In the genomic region with DNA sequence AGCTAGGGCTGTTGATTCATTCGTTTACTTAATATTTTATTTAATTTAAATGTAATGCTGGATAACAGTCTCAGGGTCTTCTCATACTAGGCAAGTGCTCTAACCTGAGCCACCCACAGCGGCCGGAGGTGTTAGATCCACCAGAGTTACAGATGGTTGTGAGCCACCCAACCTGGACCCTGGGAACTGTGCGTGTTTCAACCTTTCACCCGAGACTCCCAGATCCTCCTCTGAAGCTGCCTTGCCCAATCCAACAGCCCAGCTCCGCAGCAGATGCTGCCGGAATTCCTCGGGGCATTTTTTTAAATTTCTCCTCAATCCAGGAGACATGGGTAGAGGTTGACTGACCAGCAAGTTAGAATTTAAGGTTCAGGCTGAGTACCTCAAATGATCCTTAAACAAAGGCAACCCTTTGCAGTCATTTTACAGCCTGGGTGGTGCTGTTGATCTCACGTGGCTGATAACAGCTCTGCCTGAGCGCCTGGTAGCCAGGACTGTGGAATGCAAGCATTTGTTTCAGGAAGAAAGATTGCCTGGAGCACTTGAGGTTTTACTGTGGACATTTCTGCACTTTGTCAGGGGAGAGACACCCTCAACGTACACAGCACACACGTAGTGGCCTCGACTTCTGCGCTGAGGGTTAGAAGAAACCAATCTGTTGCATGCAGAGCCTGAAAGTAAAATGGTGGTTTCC, we compare ENCODE assay signal across 15 mouse cellular contexts. TPM values are rescaled to one million over a fixed set of nuclear protein-coding genes. Genes with fewer than 3 reads are reported as not detected.
DNase-seq lines count a peak whose midpoint lies in the region; ATAC-seq and TF ChIP-seq lines count a peak whose summit lies in the region.
"Had no signal": no experiment of that assay in that cellular context is flagged by ENCODE, and none has a peak within 500 bp of the region (broad histone marks: within the 10 kb centered on the region; RNA-seq: fewer than 3 reads in every experiment).

No protein-coding gene starts in this region.

- H3K4me2 ChIP-seq in lung, postnatal 0 days (replicated peaks; ENCODE audit: low read depth, low read length): no peak overlapping the region
- H3K4me2 ChIP-seq: embryonic facial prominence, embryonic 12.5 days; neural tube, embryonic 13.5 days had no signal

- DNase-seq in embryo, embryonic 10 days (ENCODE audit: low spot score): peak; percentile 36
- DNase-seq in embryo, embryonic 11 days: no peak
- peak; percentile 5 for DNase-seq in heart, postnatal 4 days
- no peak for DNase-seq in heart, postnatal 10 days
- DNase-seq in embryo, embryonic 10.5 days (ENCODE audit: low spot score): peak; percentile 22
- peak; percentile 83 for DNase-seq in lung, postnatal 0 days (ENCODE audit: low spot score)
- DNase-seq in adrenal gland, postnatal 4 days (ENCODE audit: low spot score in 2 of 2): no peak
- DNase-seq in adrenal gland, adult 18-20 months (ENCODE audit: low spot score in 2 of 2): no peak
- DNase-seq: adrenal gland, adult 8-10 months; cerebellum, adult 9-10 months had no signal

- H3K4me1 ChIP-seq in lung, postnatal 0 days (ENCODE audit: insufficient read depth, low read depth, low read length): peaks cover 8% of the 10 kb centered on the region; the same call in 1 of the 2 replicates

- H3K36me3 ChIP-seq in lung, postnatal 0 days (ENCODE audit: insufficient read depth, low read length): no peaks in the 10 kb centered on the region
- H3K36me3 ChIP-seq: embryonic facial prominence, embryonic 12.5 days; neural tube, embryonic 13.5 days had no signal

- H3K9ac ChIP-seq in lung, postnatal 0 days (replicated peaks; ENCODE audit: low read depth): no peak overlapping the region
- H3K9ac ChIP-seq: embryonic facial prominence, embryonic 12.5 days; neural tube, embryonic 13.5 days had no signal

- intact Hi-C loops in heart, postnatal 10 days (cut with DNase I): no loop called here

- TF ChIP-seq CTCF in lung, postnatal 0 days (IDR thresholded peaks at IDR 0.05): no peak

- no peaks in the 10 kb centered on the region for H3K27me3 ChIP-seq in lung, postnatal 0 days (replicated peaks; ENCODE audit: insufficient read depth, low read length)
- H3K27me3 ChIP-seq: CH12.LX had no signal

- no peaks in the 10 kb centered on the region for H3K9me3 ChIP-seq in lung, postnatal 0 days (ENCODE audit: low read length)
- H3K9me3 ChIP-seq: embryonic facial prominence, embryonic 12.5 days; neural tube, embryonic 13.5 days had no signal

- TF ChIP-seq EP300 in lung, postnatal 0 days (IDR thresholded peaks at IDR 0.05): peak; percentile 54; the same call in 1 of the 2 replicates

- ATAC-seq in lung, postnatal 0 days: peak; percentile 55

- no peak overlapping the region for H3K4me3 ChIP-seq in lung, postnatal 0 days (ENCODE audit: low read depth, low read length)
- H3K4me3 ChIP-seq: embryonic facial prominence, embryonic 12.5 days; neural tube, embryonic 13.5 days had no signal

- 42% methylated on average over 14 of the region's 14 CpGs for WGBS in lung, postnatal 0 days

- H3K27ac ChIP-seq in lung, postnatal 0 days (ENCODE audit: low read length): peak overlapping the region; percentile 59
- H3K27ac ChIP-seq: embryonic facial prominence, embryonic 12.5 days; neural tube, embryonic 13.5 days had no signal

RNA-seq across cellular contexts. Expression of a gene that starts 4.6 kb away (rescaled TPM):
- total RNA-seq in heart, postnatal 4 days (2021): 10 to 100 TPM in 1 of 2 experiments, 1 to 10 TPM in 1; 8.8 to 12.3 TPM
- total RNA-seq in heart, postnatal 10 days (2021): 10 to 100 TPM in 1 of 2 experiments, 1 to 10 TPM in 1; 9.6 to 12.0 TPM
- polyA plus RNA-seq in lung, postnatal 0 days (2015; fragmentation: Nextera tagmentation; extraction: Ambion mirVana): 20.1 and 22.1 TPM in 2 replicates
- total RNA-seq in adrenal gland, postnatal 4 days (2021): 1 to 10 TPM in 1 of 2 experiments, under 1 TPM in 1; 0.54 to 2.5 TPM
- under 1 TPM; 0.80 to 0.86 TPM for total RNA-seq in adrenal gland, adult 18-20 months (2021)
- total RNA-seq: CH12.LX; liver, adult 2 months; midbrain, postnatal 0 days had no signal
- polyA plus RNA-seq: embryonic facial prominence, embryonic 12.5 days; midbrain, postnatal 0 days; neural tube, embryonic 13.5 days had no signal

Comparison
In these comparisons a context has a peak if more than half of its experiments do, and no peak if none do; other contexts are left out.
1. DNase-seq: peak in embryo, embryonic 10 days (single experiment), heart, postnatal 4 days (single experiment), embryo, embryonic 10.5 days (single experiment) and lung, postnatal 0 days (single experiment); none in embryo, embryonic 11 days (single experiment), heart, postnatal 10 days (0 of 2), adrenal gland, postnatal 4 days (0 of 2) and adrenal gland, adult 18-20 months (0 of 2).